Mouse (Mus musculus) liver, adult 2 months (tissue): ENCODE measurements around the gene Dnaja3.

Experiments used
- CTCF ChIP-seq: fragments of 200-500 bp; IDR thresholded peaks from 2 replicates; pipeline ENCODE4 v1.5.1; 2011; ENCODE audit warnings: low read depth, low read length, control low read depth
- POLR2A ChIP-seq: fragments of 200-500 bp; IDR thresholded peaks from 2 replicates; pipeline ENCODE4 v1.6.1; 2011; ENCODE audit warnings: low read length, control low read depth; ENCODE audit not compliant: insufficient read depth; ENCODE audit errors: extremely low read depth

DNA sequence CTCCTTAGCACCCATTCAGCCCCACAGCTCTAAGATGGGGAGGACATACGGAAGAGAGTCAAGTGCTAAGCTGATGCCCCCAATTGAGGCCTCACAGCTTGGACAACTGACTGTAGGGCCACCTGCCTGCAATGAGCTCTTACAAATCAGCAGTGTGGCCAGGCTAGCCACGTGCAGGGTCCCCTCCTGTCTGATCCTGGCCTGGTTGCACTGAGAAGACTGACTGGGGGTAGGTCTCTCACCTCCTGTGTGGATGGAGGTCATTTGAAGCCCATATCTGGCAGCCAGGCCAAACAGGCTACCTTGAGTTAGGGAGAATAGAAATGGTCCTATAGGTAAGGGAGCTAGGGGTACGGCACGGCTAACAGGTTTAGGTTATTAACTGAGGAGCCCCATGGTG, 6.1 kb downstream of the Dnaja3 start:
- no peak for TF ChIP-seq CTCF
- no peak for TF ChIP-seq POLR2A
